Mouse (Mus musculus) lung, adult 2 months (tissue): ENCODE data around the gene Tcea2.

Experiments used
- CTCF ChIP-seq: fragments of 200-500 bp; IDR thresholded peaks from 2 replicates; pipeline ENCODE4 v1.5.1; 2011; ENCODE audit warnings: mild to moderate bottlenecking, low read length, control low read depth; ENCODE audit not compliant: insufficient read depth
- POLR2A ChIP-seq: fragments of 200-500 bp; IDR thresholded peaks from 2 replicates; pipeline ENCODE4 v1.6.1; 2011; ENCODE audit warnings: low read depth, mild to moderate bottlenecking, control low read depth, low read length, borderline replicate concordance; ENCODE audit errors: extremely low read depth

GRCm38 (mm10) chr2:181670285-181670912 is 9.7 kb upstream of the Tcea2 start:
- TF ChIP-seq CTCF = no peak
- peak; percentile 60; the same call in 1 of the 2 replicates for TF ChIP-seq POLR2A
